Mouse (Mus musculus) G1E (cell line): ENCODE measurements around the gene Erf.

Source experiments
- CTCF ChIP-seq: IDR thresholded peaks from 2 replicates; pipeline ENCODE4 v1.5.1; 2012; ENCODE audit warnings: low read depth, low read length, inconsistent platforms, mixed read lengths
- GATA1 ChIP-seq: IDR thresholded peaks from 2 replicates; pipeline ENCODE4 v1.6.1; 2012; ENCODE audit warnings: borderline replicate concordance, low read length, inconsistent platforms, mixed read lengths
- GATA2 ChIP-seq: IDR thresholded peaks from 2 replicates; pipeline ENCODE4 v1.6.1; 2012; ENCODE audit warnings: low read depth, low read length, inconsistent platforms, borderline replicate concordance
- POLR2AphosphoS5 ChIP-seq: IDR thresholded peaks from 2 replicates; pipeline ENCODE4 v1.6.1; 2012; ENCODE audit warnings: low read depth, low read length, inconsistent platforms; ENCODE audit not compliant: insufficient replicate concordance
- TAL1 ChIP-seq: conservative IDR thresholded peaks from 2 replicates; pipeline ENCODE4 v1.6.1; 2012; ENCODE audit warnings: low read depth, low read length, inconsistent platforms, mixed read lengths

DNA sequence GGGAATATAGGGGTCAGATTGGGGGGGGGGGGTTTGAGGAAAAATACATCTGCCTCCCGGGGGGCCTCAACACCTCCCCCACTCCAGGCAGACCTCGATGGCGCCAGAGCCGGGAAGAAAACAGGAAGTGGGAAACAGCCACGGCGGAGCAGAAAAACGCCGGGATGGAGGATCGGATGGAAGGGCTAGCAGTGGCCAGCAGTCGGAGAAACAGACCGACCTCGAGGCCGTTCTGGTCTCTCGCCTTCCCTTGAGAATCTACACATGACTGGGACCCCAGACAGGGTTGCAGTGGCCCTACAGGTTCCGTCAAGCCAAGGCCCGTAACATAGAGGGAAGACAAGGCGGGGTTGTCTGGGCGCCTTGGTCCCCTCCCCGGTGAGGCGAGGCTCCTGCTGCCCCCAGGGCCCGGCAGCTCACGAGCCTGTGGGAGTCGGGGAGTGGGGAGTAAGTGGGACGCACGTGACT is 1.7 kb downstream of the Erf start:
- no peak for TF ChIP-seq POLR2AphosphoS5
- no peak for TF ChIP-seq GATA1
- TF ChIP-seq CTCF: no peak
- TF ChIP-seq TAL1: no peak
- no peak for TF ChIP-seq GATA2
